Mouse (Mus musculus) kidney, adult 2 months (tissue): ENCODE data around the gene Tshz2. TPM values are rescaled to one million over a fixed set of nuclear protein-coding genes. Genes with fewer than 3 reads are reported as not detected.

Source experiments
- DNase-seq: peaks from one replicate; pipeline ENCODE4 v3.0.0; 2021
- H3K27ac ChIP-seq: fragments of 200-500 bp; 2 replicates; pipeline ENCODE4 v1.5.1; 2012; ENCODE audit warnings: low read depth, low read length, control low read depth, inconsistent platforms; ENCODE audit not compliant: insufficient read depth
- H3K27me3 ChIP-seq: fragments of 200-500 bp; replicated peaks from 2 replicates; pipeline ENCODE4 v1.6.1; 2012; ENCODE audit warnings: mild to moderate bottlenecking, moderate library complexity, low read length, inconsistent platforms; ENCODE audit not compliant: control insufficient read depth, insufficient read depth
- H3K36me3 ChIP-seq: fragments of 200-500 bp; 2 replicates; pipeline ENCODE4 v1.6.1; 2012; ENCODE audit warnings: mild to moderate bottlenecking, moderate library complexity, low read length, inconsistent platforms; ENCODE audit not compliant: control insufficient read depth, insufficient read depth
- H3K4me1 ChIP-seq: fragments of 200-500 bp; 2 replicates; pipeline ENCODE4 v1.6.1; 2011; ENCODE audit warnings: low read length; ENCODE audit not compliant: control insufficient read depth, insufficient read depth
- H3K4me3 ChIP-seq: fragments of 200-500 bp; 2 replicates; pipeline ENCODE4 v1.5.1; 2011; ENCODE audit warnings: mild to moderate bottlenecking, low read depth, low read length, control low read depth; ENCODE audit not compliant: insufficient read depth
- CTCF ChIP-seq: fragments of 200-500 bp; conservative IDR thresholded peaks from 2 replicates; pipeline ENCODE4 v1.5.1; 2011; ENCODE audit warnings: low read depth, mild to moderate bottlenecking, control low read depth, low read length, moderate library complexity, mixed read lengths; ENCODE audit not compliant: insufficient read depth, insufficient read length
- POLR2A ChIP-seq: fragments of 200-500 bp; IDR thresholded peaks from one replicate; pipeline ENCODE4 v1.6.1; 2011; ENCODE audit warnings: low read depth, low read length, control low read depth
- WGBS: fragments of 180-500 bp; shearing (Covaris S2); methylation state at CpG from one replicate; pipeline ENCODE4 v1.1.7; 2018; 5-methylcytosine and 5-hydroxymethylcytosine counted together
- polyA plus RNA-seq: library from polyadenylated mRNA; depleted of rRNA; stranded (reverse); fragments of >200 nt; gene quantifications from 2 replicates; pipeline ENCODE4 v1.2.3, GENCODE M21; 2012

Tshz2 gene
- polyA plus RNA-seq, 1 experiment: 17.6 TPM

DNA sequence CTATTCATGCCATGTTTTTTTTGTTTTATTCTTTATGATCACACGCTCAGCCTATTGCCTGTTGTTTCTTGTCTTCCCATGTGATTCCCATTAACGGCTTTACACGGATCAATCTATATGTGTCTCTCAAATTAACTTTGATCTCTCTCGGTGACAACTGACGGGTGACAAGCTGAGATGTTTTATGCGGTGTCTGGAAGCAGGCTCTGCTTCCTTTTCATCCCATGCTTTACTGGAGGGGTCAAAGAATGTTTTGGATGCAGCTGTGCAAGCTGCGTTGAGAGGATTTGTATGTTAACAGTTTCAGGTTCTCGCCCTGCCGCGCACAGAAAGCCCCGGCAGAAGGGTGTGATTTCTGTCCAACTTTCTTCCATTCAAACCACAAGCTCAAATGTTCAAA lies 155.1 kb downstream of the Tshz2 start:
- no peak for DNase-seq
- WGBS: 50% methylated on average over 11 of the region's 11 CpGs
- no peak for TF ChIP-seq CTCF
- no peak for TF ChIP-seq POLR2A

DNA sequence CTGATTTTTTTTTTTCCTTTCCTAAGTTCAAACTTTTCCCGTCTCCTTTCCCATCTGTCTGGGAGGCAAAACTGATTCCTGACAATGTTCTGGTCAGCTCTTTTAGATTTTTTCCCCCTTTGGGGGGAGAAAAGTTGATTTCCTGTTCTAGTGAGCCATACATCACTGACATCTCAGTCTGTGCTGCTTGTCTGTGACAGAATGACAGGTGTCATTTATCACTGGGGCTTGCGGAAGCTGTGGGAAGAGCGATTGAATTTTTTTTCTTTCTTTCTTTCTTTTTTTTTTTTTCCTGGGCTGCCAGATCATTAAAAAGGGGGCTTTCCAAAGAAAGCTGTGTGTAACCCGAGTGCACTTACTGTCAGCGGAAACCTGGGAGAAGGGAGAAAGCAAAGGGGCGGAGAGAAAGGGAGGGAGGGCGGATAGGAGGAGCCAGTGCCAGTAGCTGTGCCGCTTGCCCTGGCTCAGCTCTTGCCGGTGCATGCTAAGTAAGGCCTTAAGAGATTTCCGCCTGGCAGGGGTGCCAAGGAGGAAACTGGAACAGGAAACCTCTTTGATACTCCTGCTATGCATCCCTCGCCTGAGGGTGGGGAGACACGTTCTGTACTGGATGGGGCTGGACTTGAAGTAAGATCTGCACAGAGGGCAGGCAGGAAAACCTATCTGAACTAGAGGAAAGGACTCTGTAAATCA lies 157.8 kb downstream of the Tshz2 start:
- H3K36me3 ChIP-seq: no peaks in the 10 kb centered on the region
- H3K4me1 ChIP-seq: no peaks in the 10 kb centered on the region
- no peak overlapping the region for H3K27ac ChIP-seq
- H3K4me3 ChIP-seq: peak overlapping the region; percentile 26; the same call in 1 of the 2 replicates
- 3% methylated on average over 12 of the region's 12 CpGs for WGBS
- DNase-seq: peak; percentile 89
- no peaks in the 10 kb centered on the region for H3K27me3 ChIP-seq
- TF ChIP-seq POLR2A (no peak), CTCF (no peak)

More for the DNA sequence above, 155.1 kb downstream of the Tshz2 start:
- no peaks in the 10 kb centered on the region for H3K4me1 ChIP-seq
- H3K36me3 ChIP-seq: no peaks in the 10 kb centered on the region
- no peaks in the 10 kb centered on the region for H3K27me3 ChIP-seq
- H3K27ac ChIP-seq: no peak overlapping the region
- H3K4me3 ChIP-seq: no peak overlapping the region

DNA sequence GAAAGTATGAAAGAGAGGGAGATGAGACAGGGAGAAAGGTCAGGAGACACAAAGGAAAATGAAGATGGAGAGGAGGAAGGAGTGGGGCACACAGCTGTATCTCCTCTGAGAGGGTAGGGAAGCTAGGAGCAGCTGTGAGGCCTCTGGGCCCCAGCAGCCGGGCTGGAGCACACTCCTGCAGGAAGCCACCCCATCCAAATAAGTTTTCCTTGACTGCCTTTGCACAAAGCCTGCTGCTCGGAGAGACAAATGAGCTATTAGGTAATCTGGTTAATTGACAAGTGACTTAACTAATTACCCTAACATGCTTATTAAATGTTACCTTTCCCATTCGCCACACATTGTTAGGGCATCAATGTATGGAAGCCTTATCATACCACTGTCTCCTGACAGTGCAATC lies 159.9 kb downstream of the Tshz2 start:
- Histone ChIP-seq H3K4me3 (no peak overlapping the region), H3K27ac (no peak overlapping the region), H3K4me1 (no peaks in the 10 kb centered on the region), H3K36me3 (no peaks in the 10 kb centered on the region), H3K27me3 (no peaks in the 10 kb centered on the region)
- TF ChIP-seq CTCF (no peak), POLR2A (no peak)
- WGBS: 60% methylated on average over 3 of the region's 3 CpGs
- no peak for DNase-seq

DNA sequence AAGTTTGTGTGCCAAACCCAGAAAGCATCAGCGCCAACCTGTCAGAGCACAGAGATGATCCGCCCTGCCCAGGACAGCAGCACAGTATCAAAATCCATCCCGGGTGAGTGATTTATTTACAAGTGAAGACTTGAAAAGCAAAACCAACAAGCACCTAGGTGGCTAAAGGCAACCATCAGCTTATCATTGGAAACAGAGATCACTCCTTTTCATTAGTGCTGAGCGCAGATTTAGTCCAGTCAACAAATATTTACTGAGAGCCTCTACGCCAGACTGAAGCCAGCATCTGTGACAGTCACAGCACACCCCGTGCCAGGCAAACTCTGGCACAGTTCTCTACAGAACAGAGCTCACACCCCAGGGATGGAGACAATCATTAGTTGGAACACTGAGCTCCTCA lies 169.4 kb downstream of the Tshz2 start:
- TF ChIP-seq CTCF (no peak), POLR2A (no peak)
- Histone ChIP-seq H3K36me3 (no peaks in the 10 kb centered on the region), H3K27me3 (no peaks in the 10 kb centered on the region), H3K4me1 (no peaks in the 10 kb centered on the region), H3K4me3 (no peak overlapping the region), H3K27ac (no peak overlapping the region)
- WGBS: 87% methylated on average over 6 of the region's 6 CpGs
- no peak for DNase-seq

DNA sequence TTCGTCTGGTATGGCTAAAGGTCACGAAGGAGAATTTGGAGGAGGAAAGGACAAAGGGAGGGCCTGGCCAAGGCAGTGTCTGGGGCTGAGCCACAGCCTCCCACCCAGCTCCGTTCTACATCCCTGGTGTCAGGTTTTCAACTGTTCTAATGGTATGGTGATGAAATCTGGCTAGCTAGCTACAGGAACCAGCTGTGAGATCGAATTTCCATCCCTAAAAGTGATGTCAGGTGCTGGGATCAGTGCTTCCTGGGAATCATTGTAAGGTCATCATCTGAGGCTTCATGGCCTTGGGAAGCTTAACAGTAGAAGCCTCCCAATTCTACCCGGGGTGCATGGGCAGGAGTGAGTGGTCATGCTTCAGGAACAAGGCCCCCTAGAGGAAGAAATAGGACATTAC lies 171.6 kb downstream of the Tshz2 start:
- Histone ChIP-seq H3K27ac (no peak overlapping the region), H3K27me3 (no peaks in the 10 kb centered on the region), H3K36me3 (no peaks in the 10 kb centered on the region), H3K4me1 (no peaks in the 10 kb centered on the region), H3K4me3 (no peak overlapping the region)
- no peak for TF ChIP-seq CTCF
- TF ChIP-seq POLR2A: no peak
- no peak for DNase-seq
- 60% methylated on average over 5 of the region's 5 CpGs for WGBS

DNA sequence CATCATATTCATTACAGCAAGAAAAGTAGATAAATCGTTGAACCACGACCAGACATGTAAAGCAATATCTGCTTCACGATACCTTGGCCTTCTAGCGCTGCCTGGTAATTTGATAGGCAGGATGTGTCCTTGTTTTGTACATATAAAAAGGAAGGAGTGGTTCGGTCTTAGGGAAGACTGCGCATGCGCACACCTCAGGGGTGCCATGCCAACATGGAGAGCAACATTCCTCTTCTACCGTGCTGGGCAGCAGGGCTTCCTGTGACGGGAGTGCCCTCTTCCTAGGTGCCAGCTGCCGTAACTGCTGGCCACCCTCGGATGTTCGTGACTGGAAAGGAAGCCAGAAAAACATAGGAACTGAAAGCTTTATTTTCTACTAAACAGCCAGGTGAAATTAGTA lies 172.7 kb downstream of the Tshz2 start:
- TF ChIP-seq CTCF (no peak), POLR2A (no peak)
- Histone ChIP-seq H3K27ac (no peak overlapping the region), H3K4me3 (no peak overlapping the region), H3K36me3 (no peaks in the 10 kb centered on the region), H3K27me3 (no peaks in the 10 kb centered on the region), H3K4me1 (no peaks in the 10 kb centered on the region)
- DNase-seq: no peak
- 50% methylated on average over 12 of the region's 12 CpGs for whole genome bisulfite sequencing

DNA sequence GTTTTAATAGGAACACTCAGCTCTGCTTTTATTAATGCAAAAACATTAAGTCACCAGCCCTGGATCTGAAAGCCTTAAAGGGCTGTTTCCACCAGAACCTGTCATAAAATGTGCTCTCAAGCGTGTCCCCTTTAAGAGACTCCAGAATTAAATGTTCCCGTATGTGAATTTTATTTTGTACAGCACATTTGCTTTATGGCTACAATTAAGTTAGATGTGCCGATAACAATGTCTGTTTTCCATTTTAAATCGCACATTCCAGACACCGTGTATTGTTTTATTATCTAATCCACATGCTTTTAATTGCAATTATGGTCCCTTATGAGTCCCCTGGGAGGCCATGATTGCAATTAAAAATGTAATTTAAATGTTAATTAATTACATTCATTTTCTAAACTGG lies 178.8 kb downstream of the Tshz2 start:
- TF ChIP-seq CTCF (no peak), POLR2A (no peak)
- Histone ChIP-seq H3K36me3 (no peaks in the 10 kb centered on the region), H3K27me3 (no peaks in the 10 kb centered on the region), H3K4me1 (no peaks in the 10 kb centered on the region), H3K4me3 (no peak overlapping the region), H3K27ac (no peak overlapping the region)
- WGBS: 63% methylated on average over 5 of the region's 5 CpGs
- no peak for DNase-seq
